Mouse (Mus musculus) cerebellum, adult 2 months (tissue): ENCODE data around the gene Pjvk.
"Not testable (repeated sequence)": the region's sequence is repeated elsewhere in the genome, so short reads cannot be mapped to it uniquely, and the experiment has no call there.

Source experiments
- CTCF ChIP-seq: fragments of 200-500 bp; IDR thresholded peaks from 2 replicates; pipeline ENCODE4 v1.5.1; 2011; ENCODE audit warnings: low read depth, mild to moderate bottlenecking, control low read depth, low read length, moderate library complexity, borderline replicate concordance; ENCODE audit not compliant: insufficient read depth
- POLR2A ChIP-seq: fragments of 200-500 bp; IDR thresholded peaks from 2 replicates; pipeline ENCODE4 v1.6.1; 2011; ENCODE audit warnings: low read length, control low read depth, borderline replicate concordance; ENCODE audit not compliant: insufficient read depth

DNA sequence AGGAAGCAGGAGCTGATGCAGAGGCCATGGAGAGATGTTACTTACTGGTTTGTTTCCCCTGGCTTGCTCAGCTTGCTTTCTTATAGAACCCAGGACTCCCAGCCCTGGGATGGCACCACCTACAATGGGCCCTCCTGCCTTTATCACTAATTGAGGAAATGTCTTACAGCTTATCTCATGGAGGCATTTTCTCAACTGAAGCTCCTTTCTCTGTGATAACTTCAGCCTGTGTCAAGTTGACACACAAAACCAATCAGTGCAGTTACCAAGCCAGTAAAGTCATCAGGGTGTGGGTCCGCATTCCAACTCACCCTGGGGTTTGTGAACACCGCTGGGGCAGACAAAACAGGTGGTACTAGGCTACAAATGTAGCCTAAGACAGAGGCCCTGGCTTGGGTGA, 26.0 kb upstream of the Pjvk start:
- not testable (repeated sequence) for TF ChIP-seq CTCF, POLR2A
